Mouse (Mus musculus): ENCODE data around the gene Ppl.

The Ppl gene

GRCm38 (mm10) chr16:5130196-5130595 lies 2.0 kb downstream of the Ppl start:
- DNase-seq (ENCODE audit: low read depth, low spot score): no peak

- DNase-seq (ENCODE audit: low read depth, low spot score): no peak
Observed at GRCm38 (mm10) chr16:5123476-5123875, 8.7 kb downstream of the Ppl start.

- DNase-seq (ENCODE audit: low read depth, low spot score): no peak
Observed at GRCm38 (mm10) chr16:5119845-5120244, 12.4 kb downstream of the Ppl start.

GRCm38 (mm10) chr16:5119385-5119784 lies 12.8 kb downstream of the Ppl start:
- no peak for DNase-seq (ENCODE audit: low read depth, low spot score)

DNA sequence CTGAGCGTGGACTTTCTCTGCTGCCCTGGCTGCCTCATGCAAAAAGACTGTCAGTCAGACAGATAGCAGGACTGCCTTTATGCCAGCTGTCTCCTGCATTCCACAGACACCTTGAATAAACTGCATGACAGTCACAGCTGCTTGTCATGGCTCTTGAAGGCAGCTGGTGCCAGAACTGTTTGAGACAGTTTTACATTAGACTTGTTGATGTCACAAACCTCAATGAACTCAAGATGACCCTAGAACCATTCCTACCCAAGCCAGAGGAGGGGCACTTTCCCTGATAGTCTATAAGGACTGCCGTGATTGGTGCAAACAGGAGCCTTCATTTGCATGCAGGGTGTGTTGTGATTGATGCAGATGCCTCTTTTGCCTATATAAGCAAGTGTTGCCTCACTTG lies 18.6 kb downstream of the Ppl start:
- no peak for DNase-seq (ENCODE audit: low read depth, low spot score)

- no peak for DNase-seq (ENCODE audit: low read depth, low spot score)
Observed at GRCm38 (mm10) chr16:5113002-5113550, 19.1 kb downstream of the Ppl start.

DNA sequence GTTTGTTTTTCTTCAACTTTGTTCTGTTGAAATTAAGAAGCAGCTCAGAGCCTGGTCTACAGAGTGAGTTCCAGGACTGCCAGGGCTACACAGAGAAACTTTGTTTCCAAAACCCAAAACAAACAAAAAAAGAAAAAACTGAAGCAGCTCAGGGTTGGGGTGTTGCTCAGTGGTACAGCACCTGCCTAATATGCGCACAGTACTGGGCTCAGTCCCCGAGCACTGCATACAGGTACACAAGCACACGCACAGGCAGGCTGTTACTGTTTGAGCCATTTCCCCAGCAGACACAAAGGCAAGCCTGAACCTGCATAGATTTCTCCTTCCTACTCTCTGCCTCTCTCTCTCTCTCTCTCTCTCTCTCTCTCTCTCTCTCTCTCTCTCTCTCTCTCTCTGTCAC lies 21.2 kb downstream of the Ppl start:
- no peak for DNase-seq (ENCODE audit: low read depth, low spot score)

DNA sequence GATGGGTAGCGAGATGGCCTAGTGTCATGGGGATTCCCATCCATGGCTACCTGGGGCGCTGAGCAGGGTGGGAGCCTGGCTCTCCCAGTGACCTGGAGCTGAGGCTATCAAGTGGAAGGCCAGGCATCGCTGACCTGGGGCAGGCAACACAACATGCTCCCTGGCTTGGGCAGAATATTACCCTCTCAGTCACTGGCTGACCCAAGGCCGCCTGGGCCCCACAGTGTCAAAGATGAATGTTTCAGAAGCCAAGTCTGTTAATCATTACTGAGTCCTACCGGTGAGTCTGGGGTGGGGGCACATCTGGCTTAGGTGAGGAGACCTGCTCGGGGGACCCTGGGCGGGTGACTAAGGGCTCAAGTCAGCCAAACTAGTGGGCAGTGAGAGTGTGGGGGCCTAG lies 22.3 kb downstream of the Ppl start:
- DNase-seq (ENCODE audit: low read depth, low spot score): no peak

- DNase-seq (ENCODE audit: low read depth, low spot score): no peak
Observed at GRCm38 (mm10) chr16:5101000-5101399, 31.2 kb downstream of the Ppl start.

- no peak for DNase-seq (ENCODE audit: low read depth, low spot score)
Observed at GRCm38 (mm10) chr16:5096504-5096903, 35.7 kb downstream of the Ppl start.

DNA sequence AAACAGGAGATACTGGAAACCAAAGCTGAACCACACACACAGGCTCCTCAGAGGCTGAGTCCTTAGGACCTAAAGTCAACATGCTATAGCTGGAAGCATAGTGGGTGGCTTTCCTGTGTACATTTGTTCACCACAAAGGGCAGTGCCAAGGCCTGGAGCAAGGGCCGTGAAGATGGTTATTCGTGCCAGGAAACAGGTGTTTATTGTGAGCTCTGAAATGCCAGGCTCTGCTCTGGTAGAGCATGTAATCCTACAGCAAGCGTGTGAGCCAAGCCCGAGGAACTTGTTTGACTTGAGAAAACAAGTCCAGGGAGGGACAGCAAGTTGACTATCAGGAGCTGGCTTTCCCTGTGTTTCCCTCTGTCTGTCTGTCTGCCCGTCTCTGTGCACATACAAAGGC lies 38.9 kb downstream of the Ppl start:
- no peak for DNase-seq (ENCODE audit: low read depth, low spot score)

- DNase-seq (ENCODE audit: low read depth, low spot score): no peak
Observed at GRCm38 (mm10) chr16:5089021-5089420, 43.2 kb downstream of the Ppl start.

DNA sequence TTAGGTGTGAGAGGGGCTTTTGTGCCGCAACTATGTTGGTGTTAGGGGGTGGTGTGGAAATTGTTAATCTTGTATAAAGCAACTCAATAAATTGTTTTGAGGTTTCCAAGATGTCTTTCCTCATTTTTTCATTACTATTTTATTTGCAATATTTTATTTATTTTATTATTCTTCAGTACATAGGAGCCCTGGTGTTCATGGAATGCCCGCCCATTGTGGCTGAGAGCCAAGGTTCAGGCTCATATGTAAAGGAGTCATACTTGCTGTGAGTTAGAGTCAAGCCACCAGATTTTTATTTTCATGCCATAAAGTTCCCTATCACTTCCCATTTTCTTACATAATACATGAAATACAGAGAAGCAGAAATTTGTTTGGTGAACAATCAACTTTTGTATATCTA lies 46.0 kb downstream of the Ppl start:
- DNase-seq (ENCODE audit: low read depth, low spot score): no peak

DNA sequence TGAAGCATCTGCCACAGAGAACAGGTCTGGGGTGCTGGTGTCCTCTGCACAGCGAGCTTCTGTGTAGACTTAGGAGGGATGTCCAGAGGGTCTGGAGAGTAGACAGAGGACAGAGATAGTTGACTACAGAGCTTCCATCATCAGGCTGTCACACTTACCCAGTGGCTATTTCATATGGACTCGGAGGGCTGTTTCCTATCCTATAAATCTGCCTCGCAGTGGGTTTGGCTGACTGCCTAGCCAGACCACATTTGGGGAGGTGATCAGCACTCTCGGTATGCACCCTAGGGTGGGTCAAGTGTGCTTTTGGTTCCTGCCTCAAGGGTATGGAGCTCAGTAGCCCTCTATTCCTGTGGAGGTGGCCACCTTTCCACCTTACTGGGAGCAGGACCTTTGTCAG lies 47.0 kb downstream of the Ppl start:
- DNase-seq (ENCODE audit: low read depth, low spot score): no peak

GRCm38 (mm10) chr16:5074341-5074740 lies 57.9 kb downstream of the Ppl start:
- DNase-seq (ENCODE audit: low read depth, low spot score): no peak

- no peak for DNase-seq (ENCODE audit: low read depth, low spot score)
Observed at GRCm38 (mm10) chr16:5071974-5072373, 60.2 kb downstream of the Ppl start.

DNA sequence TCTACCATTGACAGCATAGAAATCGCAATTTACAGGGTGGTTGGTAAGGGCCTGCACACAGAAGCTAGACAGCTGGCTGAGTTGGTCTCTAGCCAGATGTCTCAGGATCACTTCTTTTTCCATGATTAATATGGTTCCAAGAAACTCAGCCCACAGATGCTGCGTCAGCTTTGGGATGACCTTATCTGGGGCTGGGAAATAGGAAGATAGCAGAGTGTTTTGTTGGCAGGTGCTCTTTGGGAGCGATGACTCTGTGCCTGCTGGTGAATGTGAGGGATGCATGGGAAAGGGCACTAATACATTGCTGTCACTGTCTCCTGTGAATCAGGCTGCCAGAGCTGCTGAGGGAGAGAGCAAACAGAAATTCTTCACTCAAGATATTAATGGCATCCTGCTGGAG lies 61.9 kb downstream of the Ppl start:
- no peak for DNase-seq (ENCODE audit: low read depth, low spot score)

DNA sequence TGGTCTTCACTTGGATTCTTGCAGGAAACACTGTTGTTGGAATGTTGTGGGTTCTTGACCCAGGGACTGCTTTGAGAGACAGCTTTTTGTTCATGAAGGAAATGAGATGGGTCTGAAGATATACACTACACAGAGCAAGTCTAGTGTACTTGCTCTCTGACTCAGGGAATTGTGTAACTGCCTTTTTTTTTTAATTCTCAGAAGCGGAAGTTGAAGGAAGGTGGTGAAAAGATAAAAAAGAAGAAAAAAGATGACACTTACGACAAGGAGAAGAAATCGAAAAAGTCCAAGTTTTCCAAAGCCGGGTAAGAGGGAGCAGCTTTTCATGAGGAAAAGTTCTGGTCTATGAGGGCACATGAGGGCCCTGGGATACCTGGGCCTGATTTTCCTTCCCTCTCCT lies 68.7 kb downstream of the Ppl start:
- DNase-seq (ENCODE audit: low read depth, low spot score): no peak

DNA sequence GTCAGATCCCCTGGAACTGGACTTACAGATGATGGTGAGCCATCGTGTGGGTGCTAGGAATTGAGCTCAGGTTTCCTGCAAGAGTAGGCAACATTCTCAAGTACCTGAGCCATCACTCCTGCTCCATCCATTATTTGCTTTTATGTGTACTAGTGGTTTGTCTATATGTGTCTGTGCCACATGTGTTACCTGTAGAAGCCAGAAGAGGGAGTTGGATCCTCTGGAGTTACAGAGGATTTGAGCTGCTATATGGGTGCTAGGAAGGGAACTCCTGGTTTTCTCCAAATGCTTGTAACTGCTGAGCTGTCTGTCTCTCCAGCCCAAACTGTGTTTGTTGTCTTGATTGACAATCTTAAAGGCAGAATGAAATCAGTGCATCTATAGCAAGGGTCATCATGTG lies 74.1 kb downstream of the Ppl start:
- no peak for DNase-seq (ENCODE audit: low read depth, low spot score)

DNA sequence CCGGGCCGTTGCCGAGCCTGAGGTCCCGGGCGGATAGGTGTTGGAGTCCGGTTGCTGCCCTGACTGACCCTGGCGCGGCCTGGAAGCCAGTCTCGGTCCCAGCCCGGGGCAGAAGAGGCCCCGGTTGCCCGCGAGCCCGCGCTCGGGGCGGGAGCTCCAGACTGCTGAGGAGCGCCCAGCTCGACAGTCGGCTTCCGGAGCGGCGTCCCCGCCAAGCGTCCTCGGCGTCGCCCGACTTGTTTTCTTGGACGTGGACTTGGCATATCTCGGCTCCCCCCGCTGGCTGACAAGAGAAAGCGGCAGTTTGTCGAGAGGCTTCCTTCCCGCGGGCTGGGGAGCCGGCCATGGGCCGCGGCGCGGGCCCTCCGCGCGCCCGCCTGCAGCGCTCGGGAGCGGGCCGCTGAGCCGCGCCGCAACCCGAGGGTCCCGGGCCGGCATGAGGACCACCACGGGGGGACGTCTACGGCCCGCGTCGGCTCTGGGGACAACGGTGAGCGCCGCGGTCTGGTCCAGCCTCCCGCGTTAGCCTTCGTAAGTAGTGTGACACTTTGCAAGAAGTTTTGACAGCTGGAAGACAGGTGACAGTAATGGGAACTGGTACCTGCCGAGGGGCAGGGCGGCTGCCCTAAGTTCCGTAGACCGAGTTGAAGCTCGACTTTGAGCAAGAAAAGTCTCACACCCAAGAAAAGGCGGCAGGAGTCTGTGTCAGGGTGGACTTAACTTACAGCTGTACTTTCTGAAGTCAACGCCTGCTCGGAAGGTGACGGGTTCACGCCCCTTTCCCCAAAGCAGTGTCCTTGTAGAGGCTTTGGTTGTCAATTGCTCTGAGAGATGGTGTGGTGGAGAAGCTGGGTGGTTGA lies 81.7 kb downstream of the Ppl start:
- DNase-seq (ENCODE audit: low read depth, low spot score): peak; percentile 36

DNA sequence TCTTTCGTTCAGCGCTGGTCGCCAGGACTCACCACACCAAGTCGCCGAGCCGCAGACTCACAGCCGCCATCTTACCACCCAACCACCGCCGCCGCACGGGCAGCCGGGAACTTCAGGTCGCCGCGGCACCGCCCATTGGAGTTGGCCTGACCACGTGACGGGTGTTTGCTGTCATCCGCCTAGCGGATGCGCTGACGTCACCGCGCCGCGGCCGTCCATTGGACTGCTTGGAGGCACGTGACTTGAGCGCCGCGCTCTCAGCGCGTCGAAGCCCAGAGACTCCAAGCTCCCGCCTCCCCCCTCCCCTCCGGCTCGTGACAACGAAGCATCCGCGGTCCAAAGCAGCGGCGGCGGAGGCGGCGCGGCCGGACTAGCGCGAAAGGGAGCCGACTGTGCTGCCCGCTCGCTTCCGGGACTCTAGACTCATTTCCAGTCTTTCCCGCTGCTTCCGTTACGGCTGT lies 82.4 kb downstream of the Ppl start, which contains the start of the genes Glyr1 and Ubn1:
TSS of gene Glyr1 (minus strand) at position 90 of the 461 bp plus-strand sequence.
TSS of gene Ubn1 (plus strand) at position 284 of the 461 bp plus-strand sequence.
- DNase-seq (ENCODE audit: low read depth, low spot score): peak; percentile 99

DNA sequence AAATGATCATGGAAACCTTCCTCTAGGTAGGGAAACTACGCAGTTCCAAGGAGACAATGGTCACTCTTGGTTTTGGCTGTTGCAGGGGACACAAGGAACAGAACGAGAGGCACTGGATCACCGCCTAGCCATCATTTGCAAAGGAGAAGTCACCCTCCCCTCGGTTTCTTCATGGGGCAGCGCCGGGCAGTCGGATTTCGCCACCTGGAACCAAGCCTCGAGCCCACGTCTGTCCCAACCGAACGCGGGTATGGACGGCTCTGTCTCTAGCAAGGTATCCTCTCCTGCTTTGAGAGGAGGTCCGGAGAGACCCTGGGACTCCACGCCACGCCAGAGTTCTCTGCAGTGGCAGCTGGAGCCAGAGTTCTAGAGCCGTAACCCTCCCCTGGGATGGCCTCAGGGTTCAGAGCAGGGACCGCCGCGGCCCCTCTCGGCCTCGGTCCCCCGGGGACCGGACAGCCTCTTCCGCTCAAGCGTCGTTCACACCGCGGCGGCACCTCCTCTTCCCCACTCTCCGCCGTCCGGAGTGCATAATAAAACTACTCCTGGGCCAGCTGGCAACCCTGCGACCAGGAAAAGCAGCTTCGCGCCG lies 82.9 kb downstream of the Ppl start:
- no peak for DNase-seq (ENCODE audit: low read depth, low spot score)

DNA sequence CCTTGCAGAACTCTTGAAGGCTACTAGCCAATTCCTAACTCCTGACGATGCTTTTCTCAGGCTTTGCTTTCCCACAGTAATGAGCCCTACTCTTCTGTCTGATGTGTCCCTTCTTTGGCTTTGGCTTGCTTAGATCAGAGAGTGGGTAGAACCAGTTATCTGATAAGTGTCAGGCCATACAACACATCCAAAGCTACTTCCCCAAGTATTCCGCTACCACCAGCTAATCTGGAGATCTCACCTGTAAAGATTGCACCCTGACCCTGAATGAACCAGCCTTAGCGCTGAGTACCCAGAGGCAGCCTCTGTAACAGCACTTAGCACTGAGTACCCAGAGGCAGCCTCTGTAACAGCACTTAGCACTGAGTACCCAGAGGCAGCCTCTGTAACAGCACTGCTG lies 86.9 kb downstream of the Ppl start:
- no peak for DNase-seq (ENCODE audit: low read depth, low spot score)
